Mouse (Mus musculus) thymus, postnatal 36 days (tissue): ENCODE data around the gene Sorcs3.

Source experiments
- DNase-seq, 2 experiments: peaks; one replicate each; pipeline ENCODE4 v3.0.0; 2022; ENCODE audit warnings: mixed read lengths in 2 of 2

Sorcs3 gene

GRCm38 (mm10) chr19:48727601-48728000 lies 521.8 kb downstream of the Sorcs3 start:
- DNase-seq = no peak

GRCm38 (mm10) chr19:48731731-48732130 lies 525.9 kb downstream of the Sorcs3 start:
- DNase-seq = no peak

- no peak for DNase-seq
Measured at GRCm38 (mm10) chr19:48734370-48734769, 528.5 kb downstream of the Sorcs3 start.

- DNase-seq = no peak
Measured at GRCm38 (mm10) chr19:48737554-48737953, 531.7 kb downstream of the Sorcs3 start.

- no peak for DNase-seq
Measured at GRCm38 (mm10) chr19:48755156-48755555, 549.3 kb downstream of the Sorcs3 start.

DNA sequence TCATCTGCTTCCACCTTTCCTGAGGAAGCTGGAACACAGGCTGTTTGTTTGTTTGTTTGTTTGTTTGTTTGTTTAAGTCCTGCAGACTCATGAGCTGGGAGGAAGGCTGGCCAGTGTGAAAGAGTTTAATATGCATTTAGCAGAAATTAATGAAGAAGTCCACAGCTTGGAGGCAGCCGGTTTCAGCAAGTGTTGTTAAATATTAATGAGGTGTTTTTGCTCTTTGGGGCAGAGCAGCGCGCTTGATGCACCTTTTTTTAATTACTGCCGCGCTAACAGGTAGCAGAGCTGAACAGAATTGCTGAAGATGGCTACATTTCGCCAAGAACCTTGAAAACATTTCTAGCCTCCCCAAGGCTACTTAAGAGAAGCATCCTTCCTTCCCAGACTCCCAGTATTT lies 551.0 kb downstream of the Sorcs3 start:
- no peak for DNase-seq

DNA sequence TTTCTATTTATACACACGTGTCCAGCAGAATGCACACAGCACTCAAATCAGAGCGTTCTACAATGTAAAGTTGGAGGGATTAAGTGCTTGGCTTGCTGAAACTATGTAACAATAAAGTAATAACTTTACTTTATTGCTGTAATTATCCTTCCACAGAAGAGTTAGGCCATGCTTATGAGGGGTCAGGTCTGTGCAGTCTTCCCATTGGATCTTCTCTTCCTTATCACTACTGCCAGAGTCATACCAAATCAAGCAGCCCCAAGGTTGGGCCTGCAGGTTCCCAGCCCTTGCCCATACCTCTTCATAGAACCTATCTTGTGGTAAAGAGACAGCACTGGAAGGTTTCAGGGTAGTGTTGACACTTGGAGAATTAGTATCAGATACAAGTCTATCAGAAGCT lies 560.7 kb downstream of the Sorcs3 start:
- DNase-seq = no peak

DNA sequence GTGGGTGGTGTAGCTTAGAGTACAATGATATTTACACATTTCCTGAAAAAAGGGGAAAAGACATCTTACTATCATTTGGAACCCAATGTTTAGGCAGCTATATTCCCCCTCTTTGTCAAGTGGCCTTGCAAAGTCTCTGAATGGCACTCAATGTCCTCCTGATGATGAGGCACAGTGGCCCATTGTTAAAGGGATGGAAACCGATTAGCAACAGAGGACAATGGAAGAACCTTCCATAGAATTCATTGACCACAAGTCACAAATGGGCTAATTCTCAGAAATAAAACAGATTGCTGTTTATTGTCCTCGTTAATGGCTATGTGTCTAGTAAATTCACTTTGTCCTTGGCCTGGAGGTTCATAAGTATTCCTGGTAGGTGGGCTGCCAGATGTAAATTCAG lies 565.7 kb downstream of the Sorcs3 start:
- no peak for DNase-seq

- no peak for DNase-seq
Measured at GRCm38 (mm10) chr19:48779095-48779765, 573.4 kb downstream of the Sorcs3 start.

DNA sequence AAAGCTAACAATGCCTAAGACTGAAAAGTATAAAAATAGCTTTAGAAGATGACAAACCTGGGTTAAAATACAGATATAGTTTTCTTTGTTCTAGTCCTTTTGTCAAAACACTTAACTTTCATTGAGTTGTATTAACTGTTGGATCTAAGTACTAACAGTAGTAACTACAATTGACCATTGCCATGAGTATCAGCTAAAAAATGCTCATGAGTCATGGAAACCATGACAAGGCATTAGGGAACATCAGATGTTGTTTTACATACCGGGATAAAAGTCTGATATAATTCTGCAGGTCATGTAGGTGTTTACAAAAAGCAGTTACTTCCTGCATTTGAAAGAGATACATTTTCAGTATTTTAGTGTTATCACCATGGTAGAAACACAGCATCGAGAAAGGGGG lies 575.0 kb downstream of the Sorcs3 start:
- DNase-seq = no peak

GRCm38 (mm10) chr19:48782024-48782721 lies 576.3 kb downstream of the Sorcs3 start:
- no peak for DNase-seq

GRCm38 (mm10) chr19:48787269-48787668 lies 581.4 kb downstream of the Sorcs3 start:
- no peak for DNase-seq

DNA sequence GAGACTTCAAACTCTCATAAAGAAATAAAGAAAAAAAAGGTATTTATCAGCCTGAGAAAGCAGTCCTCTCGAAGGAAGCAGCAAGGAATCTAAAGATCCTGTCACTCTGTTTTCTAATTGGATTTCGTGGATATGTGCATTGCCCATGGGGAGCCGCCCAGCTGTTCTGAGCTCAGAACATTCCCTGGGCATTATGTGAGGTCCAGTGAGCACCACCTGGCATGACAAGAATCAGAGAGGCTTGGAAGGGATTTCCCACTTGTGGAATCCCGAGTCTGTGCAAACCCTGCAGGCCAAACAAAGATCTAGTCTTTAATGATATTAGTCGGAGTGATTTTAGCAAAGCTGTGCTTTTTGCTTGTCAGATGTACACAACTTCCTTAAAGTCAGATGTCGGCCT lies 598.7 kb downstream of the Sorcs3 start:
- DNase-seq = no peak

GRCm38 (mm10) chr19:48811541-48811940 lies 605.7 kb downstream of the Sorcs3 start:
- DNase-seq = no peak

GRCm38 (mm10) chr19:48813823-48814222 lies 608.0 kb downstream of the Sorcs3 start:
- no peak for DNase-seq

DNA sequence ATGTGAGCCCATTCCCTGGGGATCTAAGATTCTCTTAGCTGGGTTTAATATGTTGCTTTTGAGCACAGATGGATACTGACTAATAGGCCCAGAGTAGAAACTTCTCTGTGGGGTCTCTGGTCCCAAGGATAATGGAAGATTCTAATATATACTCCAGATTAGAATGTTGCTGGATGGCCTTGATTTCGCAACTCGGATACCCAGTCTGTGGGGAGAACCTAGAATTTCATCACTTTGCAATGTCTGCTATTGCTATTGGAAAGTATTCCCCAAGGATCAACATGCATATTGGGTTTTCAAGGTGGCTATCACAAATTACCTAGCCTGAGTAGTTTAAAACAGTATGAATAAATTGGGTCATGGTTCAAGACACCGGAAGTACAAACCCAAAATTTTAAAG lies 609.2 kb downstream of the Sorcs3 start:
- DNase-seq = no peak

DNA sequence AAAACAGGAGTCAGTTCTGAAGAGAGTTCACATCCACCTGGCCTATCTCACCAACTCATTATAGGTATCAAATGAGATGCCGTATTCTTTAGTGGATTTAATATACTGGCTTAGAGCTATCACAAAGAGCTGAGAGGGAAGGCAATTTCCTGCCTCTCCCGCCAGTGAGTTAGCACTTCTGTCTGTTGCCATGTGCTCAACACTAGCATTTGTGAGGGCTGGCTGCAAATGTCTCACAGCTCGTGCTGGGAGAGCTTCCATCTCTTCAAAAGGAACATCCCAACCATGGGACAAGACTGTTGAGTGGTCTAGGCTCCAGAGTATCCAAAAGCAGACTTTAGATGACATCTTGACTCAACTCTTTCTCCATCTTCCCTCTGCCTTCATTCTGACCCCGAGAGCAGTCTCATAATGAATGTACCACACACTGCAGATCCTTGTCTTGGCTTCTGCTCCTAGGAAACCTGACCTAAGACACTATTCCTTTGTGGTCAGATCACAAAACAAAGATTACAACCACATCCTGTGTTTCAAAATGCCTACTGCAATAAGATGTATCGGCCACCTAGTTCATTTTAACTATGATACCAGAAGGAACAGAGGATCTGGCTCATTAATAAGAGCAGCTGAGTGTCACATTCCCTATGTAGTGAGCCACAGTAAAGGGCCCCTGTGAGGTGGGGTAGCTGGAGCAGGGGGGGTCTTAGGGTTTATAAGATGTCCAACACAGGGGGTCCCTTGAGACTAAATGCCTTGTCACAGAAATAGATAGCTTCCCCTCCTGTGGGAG lies 614.9 kb downstream of the Sorcs3 start:
- no peak for DNase-seq

GRCm38 (mm10) chr19:48821283-48821715 lies 615.5 kb downstream of the Sorcs3 start:
- DNase-seq = no peak

DNA sequence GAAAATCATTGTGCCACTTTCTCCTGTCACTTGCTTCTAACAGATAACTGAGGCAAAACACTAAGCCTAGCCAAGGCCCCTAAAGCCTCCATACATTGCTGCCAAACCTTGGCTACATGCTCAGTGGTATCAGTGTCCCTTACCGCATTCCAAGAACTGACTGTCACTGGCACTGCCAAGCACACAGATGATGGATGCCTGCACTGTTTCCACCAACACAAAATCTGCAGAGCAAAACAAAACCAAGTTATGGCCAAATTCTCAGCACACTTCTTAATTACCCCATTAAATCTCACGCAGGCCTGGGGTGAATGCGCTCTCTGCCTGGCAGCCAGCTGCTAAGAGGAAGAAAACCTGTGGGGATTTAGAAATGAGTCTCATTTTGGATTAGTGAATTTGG lies 628.5 kb downstream of the Sorcs3 start:
- DNase-seq = no peak

- DNase-seq = no peak
Measured at GRCm38 (mm10) chr19:48839418-48839817, 633.6 kb downstream of the Sorcs3 start.

GRCm38 (mm10) chr19:48847700-48848099 lies 641.9 kb downstream of the Sorcs3 start:
- DNase-seq = no peak

DNA sequence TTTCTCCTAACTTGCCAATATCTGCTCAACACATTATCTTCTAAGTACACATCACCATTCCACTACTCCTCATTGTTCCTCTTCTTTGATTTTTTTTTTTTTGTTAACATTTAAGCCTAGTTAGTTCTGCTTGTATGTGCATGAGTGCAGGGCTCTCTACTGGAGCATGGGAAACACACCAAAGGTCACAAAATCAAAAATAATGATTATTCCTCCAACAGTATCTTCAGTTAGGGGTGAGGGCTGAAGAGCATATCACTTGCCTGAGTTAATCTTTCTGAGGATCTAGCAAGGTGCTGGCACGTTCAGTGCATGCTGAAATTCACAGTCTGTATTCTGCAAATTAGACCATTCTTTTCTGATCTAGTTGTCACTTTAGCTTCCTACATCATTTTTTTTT lies 644.6 kb downstream of the Sorcs3 start:
- no peak for DNase-seq
